Mouse (Mus musculus): Measurements from ENCODE around the gene Trim71. TPM values are rescaled to one million over a fixed set of nuclear protein-coding genes. Genes with fewer than 3 reads are reported as not detected.

The Trim71 gene
- polyA plus RNA-seq, 1 experiment from 2014 or later, result 0.71 TPM

- H3K4me2 ChIP-seq (ENCODE audit: low read depth, low read length), result peak overlapping the region; percentile 55
- no peaks in the 10 kb centered on the region for H3K9me3 ChIP-seq (replicated peaks; ENCODE audit: control insufficient read depth, low read length)
- no peak overlapping the region for H3K9ac ChIP-seq (ENCODE audit: low read depth, low read length)
- no peak for ATAC-seq (ENCODE audit: low read depth)
- peaks cover 61% of the 10 kb centered on the region for H3K27me3 ChIP-seq (ENCODE audit: control insufficient read depth, insufficient read depth, low read depth, low read length)
- peak overlapping the region; percentile 58 for H3K4me3 ChIP-seq (ENCODE audit: low read depth, low read length)
- H3K36me3 ChIP-seq (ENCODE audit: control insufficient read depth, insufficient read depth), result no peaks in the 10 kb centered on the region
- no peaks in the 10 kb centered on the region; the same call in none of the 2 replicates for H3K4me1 ChIP-seq (ENCODE audit: control insufficient read depth, low read depth, low read length)
- 1% methylated on average over 12 of the region's 12 CpGs for WGBS (ENCODE audit: insufficient replicate concordance)
- no peak overlapping the region for H3K27ac ChIP-seq (ENCODE audit: low read length)
These were observed 2.5 kb downstream of the Trim71 start for GRCm38 (mm10) chr9:114561671-114561971.

GRCm38 (mm10) chr9:114560771-114561670 lies 3.1 kb downstream of the Trim71 start:
- ATAC-seq (ENCODE audit: low read depth), result no peak
- H3K4me1 ChIP-seq (ENCODE audit: control insufficient read depth, low read depth, low read length), result no peaks in the 10 kb centered on the region; the same call in none of the 2 replicates
- WGBS (ENCODE audit: insufficient replicate concordance), result 3% methylated on average over 36 of the region's 36 CpGs
- peaks cover 61% of the 10 kb centered on the region for H3K27me3 ChIP-seq (ENCODE audit: control insufficient read depth, insufficient read depth, low read depth, low read length)
- H3K9ac ChIP-seq (ENCODE audit: low read depth, low read length), result peak overlapping the region; percentile 25
- H3K36me3 ChIP-seq (ENCODE audit: control insufficient read depth, insufficient read depth), result no peaks in the 10 kb centered on the region
- peak overlapping the region; percentile 58 for H3K4me3 ChIP-seq (ENCODE audit: low read depth, low read length)
- H3K27ac ChIP-seq (ENCODE audit: low read length), result no peak overlapping the region
- H3K4me2 ChIP-seq (ENCODE audit: low read depth, low read length), result peak overlapping the region; percentile 55
- no peaks in the 10 kb centered on the region for H3K9me3 ChIP-seq (replicated peaks; ENCODE audit: control insufficient read depth, low read length)

- no peak overlapping the region for H3K27ac ChIP-seq (ENCODE audit: low read length)
- H3K4me3 ChIP-seq (ENCODE audit: low read depth, low read length), result no peak overlapping the region
- 20% methylated on average over 7 of the region's 7 CpGs for WGBS (ENCODE audit: insufficient replicate concordance)
- peaks cover 3% of the 10 kb centered on the region for H3K4me1 ChIP-seq (ENCODE audit: control insufficient read depth, low read depth, low read length)
- peak overlapping the region; percentile 55 for H3K4me2 ChIP-seq (ENCODE audit: low read depth, low read length)
- no peak for ATAC-seq (ENCODE audit: low read depth)
- H3K9me3 ChIP-seq (replicated peaks; ENCODE audit: control insufficient read depth, low read length), result no peaks in the 10 kb centered on the region
- H3K9ac ChIP-seq (ENCODE audit: low read depth, low read length), result no peak overlapping the region; the same call in 1 of the 2 replicates
- H3K36me3 ChIP-seq (ENCODE audit: control insufficient read depth, insufficient read depth), result no peaks in the 10 kb centered on the region
- peaks cover 58% of the 10 kb centered on the region for H3K27me3 ChIP-seq (ENCODE audit: control insufficient read depth, insufficient read depth, low read depth, low read length)
These were observed 4.0 kb downstream of the Trim71 start for GRCm38 (mm10) chr9:114560141-114560540.

GRCm38 (mm10) chr9:114557086-114557485 lies 7.1 kb downstream of the Trim71 start:
- peaks cover 27% of the 10 kb centered on the region for H3K27me3 ChIP-seq (ENCODE audit: control insufficient read depth, insufficient read depth, low read depth, low read length)
- H3K9ac ChIP-seq (ENCODE audit: low read depth, low read length), result no peak overlapping the region
- no peaks in the 10 kb centered on the region for H3K36me3 ChIP-seq (ENCODE audit: control insufficient read depth, insufficient read depth)
- WGBS (ENCODE audit: insufficient replicate concordance), result 30% methylated on average over 7 of the region's 7 CpGs
- 0 out of 2 replicates have a peak, but pooled peaks have one; percentile 19 for ATAC-seq (ENCODE audit: low read depth)
- H3K27ac ChIP-seq (ENCODE audit: low read length), result peak overlapping the region; percentile 41
- no peak overlapping the region for H3K4me3 ChIP-seq (ENCODE audit: low read depth, low read length)
- peaks cover 3% of the 10 kb centered on the region; the same call in 1 of the 2 replicates for H3K4me1 ChIP-seq (ENCODE audit: control insufficient read depth, low read depth, low read length)
- H3K9me3 ChIP-seq (replicated peaks; ENCODE audit: control insufficient read depth, low read length), result no peaks in the 10 kb centered on the region
- H3K4me2 ChIP-seq (ENCODE audit: low read depth, low read length), result 0 out of 2 replicates have a peak overlapping the region, but pooled peaks have one; percentile 49

- H3K27me3 ChIP-seq (ENCODE audit: control insufficient read depth, insufficient read depth, low read depth, low read length), result peaks cover 20% of the 10 kb centered on the region
- ATAC-seq (ENCODE audit: low read depth), result no peak
These were observed 7.8 kb downstream of the Trim71 start for GRCm38 (mm10) chr9:114556276-114556855.

GRCm38 (mm10) chr9:114554355-114554979 lies 9.7 kb downstream of the Trim71 start:
- H3K4me3 ChIP-seq (ENCODE audit: low read depth, low read length), result no peak overlapping the region
- WGBS (ENCODE audit: insufficient replicate concordance), result 57% methylated on average over 5 of the region's 5 CpGs
- no peaks in the 10 kb centered on the region for H3K9me3 ChIP-seq (replicated peaks; ENCODE audit: control insufficient read depth, low read length)
- H3K9ac ChIP-seq (ENCODE audit: low read depth, low read length), result no peak overlapping the region
- no peak overlapping the region for H3K4me2 ChIP-seq (ENCODE audit: low read depth, low read length)
- peaks cover 3% of the 10 kb centered on the region; the same call in 1 of the 2 replicates for H3K4me1 ChIP-seq (ENCODE audit: control insufficient read depth, low read depth, low read length)
- no peaks in the 10 kb centered on the region for H3K36me3 ChIP-seq (ENCODE audit: control insufficient read depth, insufficient read depth)
- H3K27ac ChIP-seq (ENCODE audit: low read length), result peak overlapping the region; percentile 76
- H3K27me3 ChIP-seq (ENCODE audit: control insufficient read depth, insufficient read depth, low read depth, low read length), result peaks cover 3% of the 10 kb centered on the region
- peak; percentile 85 for ATAC-seq (ENCODE audit: low read depth)

More at GRCm38 (mm10) chr9:114556276-114556855, 7.8 kb downstream of the Trim71 start:
- peak overlapping the region; percentile 67 for H3K27ac ChIP-seq (ENCODE audit: low read length)
- no peaks in the 10 kb centered on the region for H3K9me3 ChIP-seq (replicated peaks; ENCODE audit: control insufficient read depth, low read length)
- peaks cover 3% of the 10 kb centered on the region; the same call in 1 of the 2 replicates for H3K4me1 ChIP-seq (ENCODE audit: control insufficient read depth, low read depth, low read length)
- H3K36me3 ChIP-seq (ENCODE audit: control insufficient read depth, insufficient read depth), result no peaks in the 10 kb centered on the region
- peak overlapping the region; percentile 49 for H3K4me2 ChIP-seq (ENCODE audit: low read depth, low read length)
- H3K4me3 ChIP-seq (ENCODE audit: low read depth, low read length), result peak overlapping the region; percentile 14; the same call in 1 of the 2 replicates
- no peak overlapping the region for H3K9ac ChIP-seq (ENCODE audit: low read depth, low read length)
- 52% methylated on average over 10 of the region's 10 CpGs for WGBS (ENCODE audit: insufficient replicate concordance)

GRCm38 (mm10) chr9:114553828-114554227 lies 10.3 kb downstream of the Trim71 start:
- Histone ChIP-seq H3K9me3 (replicated peaks; ENCODE audit: control insufficient read depth, low read length) (no peaks in the 10 kb centered on the region), H3K27ac (ENCODE audit: low read length) (peak overlapping the region; percentile 76), H3K4me1 (ENCODE audit: control insufficient read depth, low read depth, low read length) (peaks cover 3% of the 10 kb centered on the region; the same call in 1 of the 2 replicates), H3K36me3 (ENCODE audit: control insufficient read depth, insufficient read depth) (no peaks in the 10 kb centered on the region), H3K27me3 (ENCODE audit: control insufficient read depth, insufficient read depth, low read depth, low read length) (no peaks in the 10 kb centered on the region; the same call in 1 of the 2 replicates), H3K4me2 (ENCODE audit: low read depth, low read length) (no peak overlapping the region), H3K9ac (ENCODE audit: low read depth, low read length) (no peak overlapping the region), H3K4me3 (ENCODE audit: low read depth, low read length) (no peak overlapping the region)
- no peak for ATAC-seq (ENCODE audit: low read depth)

GRCm38 (mm10) chr9:114550033-114550432 lies 14.1 kb downstream of the Trim71 start:
- 43% methylated on average over 6 of the region's 6 CpGs for WGBS (ENCODE audit: insufficient replicate concordance)
- H3K4me1 ChIP-seq (ENCODE audit: control insufficient read depth, low read depth, low read length), result peaks cover 7% of the 10 kb centered on the region
- no peak overlapping the region for H3K27ac ChIP-seq (ENCODE audit: low read length)
- no peak for ATAC-seq (ENCODE audit: low read depth)
- no peak overlapping the region for H3K4me3 ChIP-seq (ENCODE audit: low read depth, low read length)
- no peaks in the 10 kb centered on the region for H3K27me3 ChIP-seq (ENCODE audit: control insufficient read depth, insufficient read depth, low read depth, low read length)
- H3K36me3 ChIP-seq (ENCODE audit: control insufficient read depth, insufficient read depth), result no peaks in the 10 kb centered on the region
- H3K9ac ChIP-seq (ENCODE audit: low read depth, low read length), result no peak overlapping the region
- no peak overlapping the region for H3K4me2 ChIP-seq (ENCODE audit: low read depth, low read length)
- H3K9me3 ChIP-seq (replicated peaks; ENCODE audit: control insufficient read depth, low read length), result no peaks in the 10 kb centered on the region

Measured in liver, embryonic 16.5 days (tissue).